Mouse (Mus musculus) adrenal gland, adult 18-20 months (tissue): ENCODE measurements around the gene Tnfsf4. TPM values are rescaled to one million over a fixed set of nuclear protein-coding genes. Genes with fewer than 3 reads are reported as not detected.

ENCODE experiments used
- DNase-seq, 2 experiments: peaks; one replicate each; pipeline ENCODE4 v3.0.0; 2021 to 2022; ENCODE audit warnings: low spot score in 2 of 2
- total RNA-seq, 2 experiments: library from RNA; stranded (reverse); gene quantifications; 1 replicate in 1 of 2; 2 replicates in 1 of 2; pipeline ENCODE4 v1.2.3; 2021

The Tnfsf4 gene
- total RNA-seq, 2 experiments from 2014 or later: not detected

DNA sequence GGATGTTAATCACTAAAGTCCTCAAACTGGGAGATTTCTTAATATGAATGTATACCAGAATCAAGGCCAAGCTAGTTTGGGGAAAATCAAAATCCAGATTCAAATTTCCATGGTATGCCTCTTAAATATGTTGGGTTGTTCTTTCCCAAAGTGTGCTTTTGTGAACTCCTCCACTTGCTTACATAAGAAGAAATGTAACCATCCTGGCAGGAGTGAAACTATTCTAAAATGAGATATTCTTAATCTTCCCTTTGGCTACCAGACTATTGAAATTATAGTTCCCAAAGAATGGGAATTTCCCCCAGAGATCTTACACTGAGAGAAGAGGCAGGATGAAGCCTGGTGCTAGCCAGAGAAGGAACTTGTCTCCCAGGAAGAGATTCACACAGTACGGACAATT, 57.0 kb downstream of the Tnfsf4 start:
- DNase-seq: no peak

- DNase-seq: no peak
These were observed 68.3 kb downstream of the Tnfsf4 start for GRCm38 (mm10) chr1:161463388-161464085.

Other genes starting within 250 kb of the Tnfsf4 start
- gene Tex50, start 236.1 kb upstream of the Tnfsf4 start, total RNA-seq: not detected
- gene Prdx6, start 144.2 kb upstream of the Tnfsf4 start, total RNA-seq: 100 to 1,000 TPM; 307 to 605 TPM
- gene Tnfsf18, start 99.2 kb downstream of the Tnfsf4 start, total RNA-seq: not detected